Mouse (Mus musculus): ENCODE measurements around the gene Rab25. TPM values are rescaled to one million over a fixed set of nuclear protein-coding genes. Genes with fewer than 3 reads are reported as not detected.

Rab25 gene
- total RNA-seq, 1 experiment from 2014 or later: 0.47 TPM

DNA sequence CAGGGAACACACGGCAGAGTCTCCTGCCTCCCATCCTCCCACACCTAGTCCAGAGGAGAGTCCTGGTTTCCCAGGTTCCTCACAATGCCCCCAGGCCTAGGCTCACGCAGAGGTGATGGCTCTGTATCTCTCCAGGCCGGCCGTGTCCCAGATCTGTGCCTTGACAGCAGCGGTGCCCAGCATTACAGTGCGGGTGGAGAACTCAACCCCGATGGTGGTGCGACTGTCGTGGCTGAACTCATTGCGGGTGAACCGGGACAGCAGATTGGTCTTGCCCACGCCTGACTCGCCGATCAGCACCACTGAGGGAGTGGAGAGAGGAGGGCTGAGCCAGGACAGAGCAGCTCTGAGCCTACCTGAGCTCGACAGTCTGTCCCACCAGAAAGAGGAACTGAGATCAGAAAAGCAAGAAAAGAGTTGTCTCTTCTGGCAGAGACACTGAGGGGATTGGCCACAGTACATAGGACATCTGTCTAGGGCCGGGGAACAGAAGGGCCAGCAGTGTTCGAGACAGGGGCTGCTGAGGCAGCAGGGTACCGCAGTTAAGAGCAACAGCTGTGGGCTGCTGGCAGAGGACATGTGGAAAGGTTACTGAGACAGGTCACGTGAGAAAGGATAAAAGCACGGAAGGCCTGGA is 3.0 kb downstream of the Rab25 start:
- ATAC-seq (ENCODE audit: extremely low read depth, insufficient number of reproducible peaks, low FRiP score, poor library complexity, severe bottlenecking): peak; percentile 36; the same call in 1 of the 2 replicates

DNA sequence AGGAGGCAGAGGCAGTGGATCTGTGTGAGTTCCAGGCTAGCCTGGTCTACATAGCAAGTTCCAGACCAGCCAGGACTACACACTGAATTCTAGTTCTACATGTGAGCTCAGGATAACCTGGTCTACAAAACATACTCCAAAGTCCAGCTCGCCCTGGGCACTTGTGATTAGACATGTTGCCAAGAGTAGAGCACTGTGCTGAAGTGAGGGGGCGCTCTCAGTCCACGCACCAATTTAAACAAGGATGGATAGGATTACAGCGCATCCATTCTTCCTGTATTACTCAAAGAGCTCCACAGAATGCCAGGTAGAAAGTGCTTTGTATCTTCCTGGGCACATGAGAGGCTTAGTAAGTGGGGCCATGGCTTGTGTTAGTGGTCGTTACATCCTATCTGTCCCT is 3.6 kb downstream of the Rab25 start:
- ATAC-seq (ENCODE audit: extremely low read depth, insufficient number of reproducible peaks, low FRiP score, poor library complexity, severe bottlenecking): no peak

- no peak for ATAC-seq (ENCODE audit: extremely low read depth, insufficient number of reproducible peaks, low FRiP score, poor library complexity, severe bottlenecking)
Measured at GRCm38 (mm10) chr3:88543651-88544410, 4.3 kb downstream of the Rab25 start.

- ATAC-seq (ENCODE audit: extremely low read depth, insufficient number of reproducible peaks, low FRiP score, poor library complexity, severe bottlenecking): no peak
Measured at GRCm38 (mm10) chr3:88543174-88543573, 4.9 kb downstream of the Rab25 start.

GRCm38 (mm10) chr3:88542486-88542885 is 5.6 kb downstream of the Rab25 start:
- no peak for ATAC-seq (ENCODE audit: extremely low read depth, insufficient number of reproducible peaks, low FRiP score, poor library complexity, severe bottlenecking)

- no peak for ATAC-seq (ENCODE audit: extremely low read depth, insufficient number of reproducible peaks, low FRiP score, poor library complexity, severe bottlenecking)
Measured at GRCm38 (mm10) chr3:88541622-88542401, 6.3 kb downstream of the Rab25 start.

DNA sequence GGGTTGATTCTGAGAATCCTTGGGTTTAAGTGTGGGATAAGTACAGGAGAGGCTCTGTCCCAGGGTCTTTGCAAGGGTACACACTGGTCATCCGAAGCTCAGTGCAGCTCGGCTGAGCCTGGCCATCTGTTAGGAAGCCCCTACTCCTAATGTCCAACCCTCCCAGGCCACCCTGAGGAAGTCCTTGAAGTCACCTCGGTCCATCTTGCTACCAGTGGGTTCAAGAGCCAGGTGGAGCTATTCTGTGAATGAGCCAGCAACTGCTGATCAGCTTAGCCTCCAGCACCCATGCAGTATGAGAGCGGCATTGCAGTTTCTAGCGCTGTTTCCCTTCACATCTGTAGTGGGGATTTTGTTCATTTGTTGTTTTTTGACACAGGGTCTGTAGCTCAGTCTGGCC is 8.0 kb downstream of the Rab25 start:
- no peak for ATAC-seq (ENCODE audit: extremely low read depth, insufficient number of reproducible peaks, low FRiP score, poor library complexity, severe bottlenecking)

- no peak for ATAC-seq (ENCODE audit: extremely low read depth, insufficient number of reproducible peaks, low FRiP score, poor library complexity, severe bottlenecking)
Measured at GRCm38 (mm10) chr3:88539397-88539796, 8.7 kb downstream of the Rab25 start.

GRCm38 (mm10) chr3:88538271-88539145 is 9.6 kb downstream of the Rab25 start:
- no peak for ATAC-seq (ENCODE audit: extremely low read depth, insufficient number of reproducible peaks, low FRiP score, poor library complexity, severe bottlenecking)

- ATAC-seq (ENCODE audit: extremely low read depth, insufficient number of reproducible peaks, low FRiP score, poor library complexity, severe bottlenecking): no peak
Measured at GRCm38 (mm10) chr3:88537146-88537545, 11.0 kb downstream of the Rab25 start.

GRCm38 (mm10) chr3:88536103-88536930 is 11.8 kb downstream of the Rab25 start:
- ATAC-seq (ENCODE audit: extremely low read depth, insufficient number of reproducible peaks, low FRiP score, poor library complexity, severe bottlenecking): no peak

GRCm38 (mm10) chr3:88535527-88535926 is 12.6 kb downstream of the Rab25 start:
- ATAC-seq (ENCODE audit: extremely low read depth, insufficient number of reproducible peaks, low FRiP score, poor library complexity, severe bottlenecking): no peak

- no peak for ATAC-seq (ENCODE audit: extremely low read depth, insufficient number of reproducible peaks, low FRiP score, poor library complexity, severe bottlenecking)
Measured at GRCm38 (mm10) chr3:88535005-88535404, 13.1 kb downstream of the Rab25 start.

DNA sequence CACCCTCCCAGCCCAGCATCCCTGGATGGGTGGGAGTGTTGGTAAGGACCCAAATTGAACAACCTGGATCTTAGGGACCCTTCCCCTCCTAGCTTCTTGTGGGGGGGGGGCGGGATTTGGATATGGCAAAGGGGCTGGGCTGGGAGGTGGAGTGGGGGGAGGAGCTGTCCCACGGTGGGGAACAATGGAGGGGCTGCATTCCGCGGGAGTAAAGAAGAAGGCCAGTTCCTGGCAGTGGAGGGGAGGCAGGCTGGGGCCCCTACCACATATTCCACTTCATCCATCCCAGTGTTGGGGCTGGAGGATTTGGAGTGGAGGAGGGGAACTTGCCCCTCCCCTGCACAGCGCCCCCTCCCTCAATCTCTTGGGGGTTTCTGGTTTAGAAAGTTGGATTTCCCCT is 14.4 kb downstream of the Rab25 start:
- no peak for ATAC-seq (ENCODE audit: extremely low read depth, insufficient number of reproducible peaks, low FRiP score, poor library complexity, severe bottlenecking)

DNA sequence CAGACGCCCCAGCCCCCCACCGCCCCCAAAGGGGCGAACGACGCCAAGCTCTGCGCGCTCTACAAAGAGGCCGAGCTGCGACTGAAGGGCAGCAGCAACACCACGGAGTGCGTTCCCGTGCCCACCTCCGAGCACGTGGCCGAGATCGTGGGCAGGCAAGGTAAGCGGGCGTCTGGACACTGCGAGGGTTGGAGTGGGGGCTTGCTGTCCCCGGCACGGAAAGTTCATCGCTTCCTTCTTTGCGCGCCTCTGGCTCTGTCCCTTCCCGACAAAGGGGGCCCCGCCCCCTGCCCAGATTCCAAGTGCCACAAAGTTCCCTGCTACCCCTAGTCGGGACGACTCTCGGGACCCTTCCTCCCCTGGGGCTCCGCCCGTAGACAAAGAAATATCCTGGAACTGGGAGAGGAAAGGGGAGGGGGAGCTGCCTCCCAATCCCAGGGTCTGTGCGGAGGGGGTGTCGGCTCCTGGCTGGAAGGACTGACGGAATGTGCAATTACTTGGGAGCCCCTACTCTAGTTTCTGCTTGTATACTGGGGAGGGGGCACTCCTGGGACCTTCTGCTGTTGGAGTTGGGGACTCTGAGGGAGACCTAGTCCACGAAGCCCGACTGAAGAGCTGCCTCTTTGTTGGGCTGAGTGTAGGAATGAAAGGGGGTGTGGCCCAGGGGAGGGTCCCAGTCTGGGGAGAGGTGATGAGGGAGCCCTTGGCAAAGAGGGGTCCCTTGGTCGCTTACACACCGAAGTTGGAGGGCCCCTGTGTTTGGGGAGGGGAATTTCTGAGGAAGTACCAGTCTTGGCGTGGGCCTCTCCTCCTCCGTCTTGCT is 15.2 kb downstream of the Rab25 start:
- ATAC-seq (ENCODE audit: extremely low read depth, insufficient number of reproducible peaks, low FRiP score, poor library complexity, severe bottlenecking): no peak

DNA sequence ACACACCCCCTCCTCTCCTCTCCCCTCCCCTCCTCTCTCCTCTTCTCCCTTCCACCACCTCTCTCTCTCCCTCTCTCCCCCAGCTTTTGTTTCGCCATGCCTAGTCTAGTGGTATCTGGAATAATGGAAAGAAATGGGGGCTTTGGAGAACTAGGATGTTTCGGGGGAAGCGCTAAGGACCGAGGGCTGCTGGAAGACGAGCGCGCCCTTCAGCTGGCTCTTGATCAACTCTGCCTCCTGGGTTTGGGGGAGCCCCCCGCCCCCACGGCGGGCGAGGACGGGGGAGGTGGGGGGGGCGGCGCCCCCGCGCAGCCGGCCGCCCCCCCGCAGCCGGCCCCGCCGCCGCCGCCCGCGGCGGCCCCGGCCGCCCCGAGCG is 15.8 kb downstream of the Rab25 start, which contains the start of gene Mex3a:
Gene Mex3a (plus strand): TSS at position 97 of the 376 bp plus-strand sequence.
- ATAC-seq (ENCODE audit: extremely low read depth, insufficient number of reproducible peaks, low FRiP score, poor library complexity, severe bottlenecking): no peak

Data from neutrophil, adult 5-6 weeks (primary cell).